Mouse (Mus musculus) MEL (cell line): ENCODE data around the gene Prex1. TPM values are rescaled to one million over a fixed set of nuclear protein-coding genes. Genes with fewer than 3 reads are reported as not detected.

ENCODE experiments used
- DNase-seq: peaks from one replicate; pipeline ENCODE4 v3.0.0; 2011; ENCODE audit warnings: low read depth, low spot score
- H3K27ac ChIP-seq: 2 replicates; pipeline ENCODE4 v1.5.1; 2012; ENCODE audit warnings: low read depth, mild to moderate bottlenecking, control low read depth, low read length, moderate library complexity; ENCODE audit not compliant: control insufficient read depth
- H3K27me3 ChIP-seq, 2 experiments: fragments of 150-350 bp in 1 of 2; sonication (generic) in 1 of 2; 2 replicates each; pipeline ENCODE4 v1.6.1; 2012; ENCODE audit warnings: low read length in 2 of 2, mild to moderate bottlenecking in 2 of 2, improper control_type of control experiment in 1 of 2, moderate library complexity in 1 of 2; ENCODE audit not compliant: insufficient read depth in 2 of 2, control insufficient read depth in 1 of 2
- H3K36me3 ChIP-seq, 2 experiments: 2 replicates each; pipeline ENCODE4 v1.6.1; 2012 to 2014; ENCODE audit warnings: low read length in 2 of 2, improper control_type of control experiment in 1 of 2, inconsistent platforms in 1 of 2, mild to moderate bottlenecking in 1 of 2; ENCODE audit not compliant: insufficient read depth in 2 of 2, control insufficient read depth in 1 of 2
- H3K4me1 ChIP-seq, 2 experiments: fragments of 150-350 bp in 1 of 2; sonication (generic) in 1 of 2; 2 replicates each; pipeline ENCODE4 v1.6.1; 2012; ENCODE audit warnings: low read length in 2 of 2, improper control_type of control experiment in 1 of 2, mild to moderate bottlenecking in 1 of 2; ENCODE audit not compliant: insufficient read depth in 2 of 2, control insufficient read depth in 1 of 2
- H3K4me3 ChIP-seq, 2 experiments: fragments of 150-350 bp in 1 of 2; sonication (generic) in 1 of 2; 2 replicates each; pipeline ENCODE4 v1.5.1; 2012; ENCODE audit warnings: low read depth in 2 of 2, low read length in 2 of 2, mild to moderate bottlenecking in 2 of 2, moderate library complexity in 2 of 2, control low read depth in 1 of 2, improper control_type of control experiment in 1 of 2; ENCODE audit not compliant: control insufficient read depth in 1 of 2, insufficient read depth in 1 of 2
- H3K79me2 ChIP-seq: 2 replicates; pipeline ENCODE4 v1.6.1; 2012; ENCODE audit warnings: mild to moderate bottlenecking, low read length, moderate library complexity; ENCODE audit not compliant: control insufficient read depth, poor library complexity, insufficient read depth
- H3K9ac ChIP-seq: 2 replicates; pipeline ENCODE4 v1.6.1; 2012; ENCODE audit warnings: low read depth, mild to moderate bottlenecking, control low read depth, low read length, moderate library complexity; ENCODE audit not compliant: control insufficient read depth, poor library complexity, severe bottlenecking
- H3K9me3 ChIP-seq: fragments of 150-350 bp; sonication (generic); replicated peaks from 2 replicates; pipeline ENCODE4 v1.6.1; 2012; ENCODE audit warnings: mild to moderate bottlenecking, low read length, improper control_type of control experiment, moderate library complexity; ENCODE audit not compliant: insufficient read depth
- BHLHE40 ChIP-seq: IDR thresholded peaks from 2 replicates; pipeline ENCODE4 v1.6.1; 2012; ENCODE audit warnings: low read depth, mild to moderate bottlenecking, inconsistent platforms, low read length, improper control_type of control experiment, borderline replicate concordance
- CTCF ChIP-seq, 3 experiments: IDR thresholded peaks in 2 of 3; conservative IDR thresholded peaks in 1 of 3; 2 replicates each; pipeline ENCODE4 v1.5.1; 2011 to 2012; ENCODE audit warnings: low read length in 3 of 3, low read depth in 2 of 3, mild to moderate bottlenecking in 2 of 3, improper control_type of control experiment in 1 of 3, inconsistent platforms in 1 of 3, mixed read lengths in 1 of 3, moderate library complexity in 1 of 3; ENCODE audit not compliant: control insufficient read depth in 1 of 3, insufficient read depth in 1 of 3, poor library complexity in 1 of 3, severe bottlenecking in 1 of 3
- ELF1 ChIP-seq: IDR thresholded peaks from 2 replicates; pipeline ENCODE4 v1.6.1; 2014; ENCODE audit warnings: low read depth, mild to moderate bottlenecking, inconsistent platforms, low read length, improper control_type of control experiment, moderate library complexity
- KAT2A ChIP-seq: conservative IDR thresholded peaks from 2 replicates; pipeline ENCODE4 v1.6.1; 2012; ENCODE audit warnings: low read depth, low read length, improper control_type of control experiment, inconsistent platforms
- MAFK ChIP-seq: IDR thresholded peaks from 2 replicates; pipeline ENCODE4 v1.6.1; 2011; ENCODE audit warnings: low read depth, mild to moderate bottlenecking, low read length, improper control_type of control experiment, borderline replicate concordance
- MAZ ChIP-seq: IDR thresholded peaks from 2 replicates; pipeline ENCODE4 v1.6.1; 2012; ENCODE audit warnings: low read depth, mild to moderate bottlenecking, inconsistent platforms, low read length, improper control_type of control experiment
- MEF2A ChIP-seq: IDR thresholded peaks from 2 replicates; pipeline ENCODE4 v1.6.1; 2014; ENCODE audit warnings: low read depth, mild to moderate bottlenecking, inconsistent platforms, low read length, improper control_type of control experiment; ENCODE audit not compliant: poor library complexity, insufficient replicate concordance, severe bottlenecking; ENCODE audit errors: extremely low read depth
- MYB ChIP-seq: IDR thresholded peaks from 2 replicates; pipeline ENCODE4 v1.6.1; 2011; ENCODE audit warnings: mild to moderate bottlenecking, low read depth, low read length, improper control_type of control experiment
- RAD21 ChIP-seq: IDR thresholded peaks from 2 replicates; pipeline ENCODE4 v1.6.1; 2011; ENCODE audit warnings: mild to moderate bottlenecking, low read depth, low read length, improper control_type of control experiment
- RCOR1 ChIP-seq: IDR thresholded peaks from 2 replicates; pipeline ENCODE4 v1.6.1; 2012; ENCODE audit warnings: low read depth, mild to moderate bottlenecking, inconsistent platforms, low read length, improper control_type of control experiment
- TAL1 ChIP-seq: IDR thresholded peaks from 2 replicates; pipeline ENCODE4 v1.6.1; 2012; ENCODE audit warnings: mild to moderate bottlenecking, inconsistent platforms, low read length, moderate library complexity, mixed read lengths
- TCF12 ChIP-seq: IDR thresholded peaks from 2 replicates; pipeline ENCODE4 v1.6.1; 2014; ENCODE audit warnings: low read depth, mild to moderate bottlenecking, inconsistent platforms, low read length, improper control_type of control experiment, moderate library complexity
- UBTF ChIP-seq: IDR thresholded peaks from 2 replicates; pipeline ENCODE4 v1.6.1; 2012; ENCODE audit warnings: low read depth, mild to moderate bottlenecking, inconsistent platforms, low read length, improper control_type of control experiment, moderate library complexity, borderline replicate concordance; ENCODE audit not compliant: insufficient read depth
- USF1 ChIP-seq: IDR thresholded peaks from 2 replicates; pipeline ENCODE4 v1.6.1; 2014; ENCODE audit warnings: low read depth, mild to moderate bottlenecking, inconsistent platforms, low read length, improper control_type of control experiment, moderate library complexity
- ZNF384 ChIP-seq: IDR thresholded peaks from 2 replicates; pipeline ENCODE4 v1.6.1; 2012; ENCODE audit warnings: low read depth, mild to moderate bottlenecking, inconsistent platforms, low read length, improper control_type of control experiment
- polyA plus RNA-seq, 2 experiments: library from polyadenylated mRNA; stranded (reverse) in 1 of 2; unstranded in 1 of 2; fragments of >175 nt in 1 of 2; fragments of >200 nt in 1 of 2; gene quantifications; 2 replicates each; pipeline versions ENCODE4 v1.2.1 to v1.2.4; 2012; ENCODE audit warnings: low replicate concordance in 2 of 2, low read depth in 1 of 2; ENCODE audit not compliant: insufficient read length in 2 of 2, insufficient read depth in 1 of 2, missing spikeins in 1 of 2
- total RNA-seq: library from RNA; depleted of rRNA; stranded (reverse); fragments of 300-350 nt; gene quantifications from 2 replicates; pipeline ENCODE4 v1.2.3, GENCODE M21; 2012

The Prex1 gene
- total and polyA plus RNA-seq, 3 experiments, result 8.0 to 33.1 (median 15.8) TPM

- H3K27ac ChIP-seq, result no peak overlapping the region
These were observed 42.6 kb downstream of the Prex1 start for GRCm38 (mm10) chr2:166671019-166671418.

GRCm38 (mm10) chr2:166669922-166670321, 43.7 kb downstream of the Prex1 start:
- peaks cover 15 to 16% of the 10 kb centered on the region in 2 experiments for H3K4me1 ChIP-seq
- DNase-seq, result no peak
- peaks cover 0 to 4% of the 10 kb centered on the region in 2 experiments; a peak in 2 of 4 replicates for H3K36me3 ChIP-seq

More at GRCm38 (mm10) chr2:166671019-166671418, 42.6 kb downstream of the Prex1 start:
- no peak for DNase-seq
- H3K27me3 ChIP-seq, result no peaks in the 10 kb centered on the region
- no peaks in the 10 kb centered on the region for H3K79me2 ChIP-seq
- H3K9me3 ChIP-seq, result no peaks in the 10 kb centered on the region
- TF ChIP-seq KAT2A (no peak), UBTF (no peak), RAD21 (no peak), ZNF384 (no peak), MAFK (no peak), RCOR1 (no peak), CTCF (IDR thresholded peaks at IDR 0.05 in 2 of 3, conservative IDR thresholded peaks at IDR 0.05 in 1 of 3; ENCODE audit: control insufficient read depth in 1 of 3, insufficient read depth in 1 of 3, low read depth in 2 of 3, low read length in 3 of 3, poor library complexity in 1 of 3, severe bottlenecking in 1 of 3) (no peak), MAZ (no peak), TCF12 (no peak), ELF1 (no peak), TAL1 (no peak), BHLHE40 (no peak), MYB (no peak)
- TF ChIP-seq, all 39 proteins: peak for 0
- H3K4me3 ChIP-seq, result no peak overlapping the region
- peaks cover 7 to 9% of the 10 kb centered on the region in 2 experiments for H3K4me1 ChIP-seq
- no peak overlapping the region for H3K9ac ChIP-seq
- no peaks in the 10 kb centered on the region; a peak in 2 of 4 replicates for H3K36me3 ChIP-seq

More at GRCm38 (mm10) chr2:166669922-166670321, 43.7 kb downstream of the Prex1 start:
- no peak overlapping the region for H3K9ac ChIP-seq
- no peak for TF ChIP-seq MEF2A
- TF ChIP-seq USF1, result no peak
- no peak for TF ChIP-seq KAT2A
- TF ChIP-seq RAD21, result no peak
- no peak for TF ChIP-seq CTCF (IDR thresholded peaks at IDR 0.05 in 2 of 3, conservative IDR thresholded peaks at IDR 0.05 in 1 of 3; ENCODE audit: control insufficient read depth in 1 of 3, insufficient read depth in 1 of 3, low read depth in 2 of 3, low read length in 3 of 3, poor library complexity in 1 of 3, severe bottlenecking in 1 of 3)
- no peak for TF ChIP-seq MYB
- H3K4me3 ChIP-seq, result no peak overlapping the region
- no peak overlapping the region for H3K27ac ChIP-seq
- H3K27me3 ChIP-seq, result no peaks in the 10 kb centered on the region
- no peaks in the 10 kb centered on the region for H3K79me2 ChIP-seq
- H3K9me3 ChIP-seq, result no peaks in the 10 kb centered on the region
